Mouse (Mus musculus) erythroblast, adult 5-6 weeks (primary cell): ENCODE results near the gene Sos1. TPM values are rescaled to one million over a fixed set of nuclear protein-coding genes. Genes with fewer than 3 reads are reported as not detected.
A peak's percentile ranks its signal among the peaks of the same experiment; 100 is the strongest.

ENCODE experiments used
- ATAC-seq: replicated peaks from 2 replicates; pipeline ENCODE4 v1.8.0; 2016; ENCODE audit warnings: moderate number of reproducible peaks, mild to moderate bottlenecking, moderate TSS enrichment, inconsistent platforms; ENCODE audit not compliant: poor library complexity, low FRiP score, severe bottlenecking
- total RNA-seq, 2 experiments: library from RNA; stranded (forward) in 1 of 2; stranded (reverse) in 1 of 2; fragments of 150-400 nt in 1 of 2; fragments of 200-764, 138-1000 nt in 1 of 2; gene quantifications; 2 replicates each; pipeline versions ENCODE4 v1.2.3 to v1.2.4; 2015 to 2017; ENCODE audit warnings: low replicate concordance in 2 of 2

Gene Sos1
- total RNA-seq (2015; ENCODE audit: low replicate concordance): 6.5 and 10.7 TPM in 2 replicates
- total RNA-seq (2017; ENCODE audit: low replicate concordance): 3.9 and 4.1 TPM in 2 replicates

DNA sequence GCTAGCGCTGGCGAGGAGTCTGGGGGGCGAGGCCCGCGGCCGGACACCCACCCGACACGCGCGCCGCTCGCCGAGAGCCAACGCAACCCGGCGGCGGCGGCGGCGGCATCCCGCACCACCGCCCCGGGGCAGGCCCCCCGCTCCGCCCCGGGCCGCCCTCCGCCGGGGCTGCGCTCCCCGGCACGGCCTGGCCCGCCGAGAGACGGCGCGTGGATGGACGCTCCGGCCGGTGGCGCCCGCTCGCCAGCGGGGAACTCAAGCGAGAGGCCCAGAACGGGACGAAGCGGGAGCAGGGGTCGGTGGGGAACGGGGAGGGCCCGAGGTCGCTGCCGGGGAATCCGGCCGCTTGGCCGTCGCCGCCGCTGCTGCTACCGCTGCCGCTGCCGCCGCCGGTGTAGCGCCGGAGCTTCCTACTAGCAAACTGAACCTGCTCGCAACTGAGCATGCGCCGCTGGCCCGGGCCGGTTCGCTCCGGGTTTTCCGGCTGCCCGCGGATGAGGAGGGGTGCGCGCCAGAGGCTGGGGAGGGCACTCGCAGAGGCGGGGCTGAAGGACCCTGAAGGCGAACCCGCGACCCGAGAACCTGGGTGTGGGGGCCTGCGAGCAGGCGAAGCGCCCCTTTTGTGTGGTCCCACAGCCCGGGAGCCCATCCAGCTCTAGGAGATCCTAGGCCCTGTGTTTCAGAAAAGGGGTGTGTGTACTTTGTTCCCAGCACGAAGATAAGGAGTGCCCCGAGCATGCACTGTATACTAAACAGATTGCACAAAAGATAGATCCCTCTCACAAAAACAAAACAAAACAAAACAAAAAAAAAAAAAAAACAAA is at the start of gene Sos1:
Gene Sos1 (minus strand): TSS at position 423 of the 824 bp plus-strand sequence.
- ATAC-seq: peak; percentile 76

DNA sequence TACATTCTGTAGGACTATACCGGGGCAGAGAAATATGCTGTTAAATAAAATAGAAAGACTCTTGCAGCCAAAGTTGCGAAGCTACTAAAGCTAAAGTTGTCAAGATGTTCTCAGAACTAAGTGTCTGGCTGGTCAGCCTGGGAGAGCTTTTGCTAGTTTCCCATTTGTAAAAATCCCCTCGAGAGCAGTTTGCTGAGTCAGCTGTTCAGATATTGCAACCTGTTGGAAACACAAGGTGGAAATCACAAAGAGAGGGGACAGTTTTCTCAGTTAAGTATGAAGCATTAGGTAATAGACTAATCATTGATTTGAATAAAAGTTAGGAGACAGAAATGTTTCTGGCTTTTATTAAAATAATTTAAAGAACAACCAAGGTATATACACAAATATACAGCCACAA is 43.0 kb upstream of the Sos1 start:
- ATAC-seq: no peak

DNA sequence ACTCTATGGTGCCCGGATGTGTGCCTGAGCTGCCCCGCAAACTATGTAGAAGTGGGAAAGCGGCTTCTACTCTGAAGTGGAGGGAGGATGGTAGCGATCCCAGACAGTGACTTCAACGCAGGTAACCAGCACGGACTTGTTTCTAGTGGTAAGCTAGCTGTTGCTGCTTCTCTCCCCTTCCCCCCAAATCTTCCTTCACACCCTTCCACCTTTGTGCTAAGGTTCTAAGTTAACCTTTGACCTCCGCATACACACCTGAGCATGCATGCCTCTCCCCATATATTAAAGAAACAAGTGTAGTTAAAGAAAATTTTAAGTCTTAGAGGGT is 41.9 kb upstream of the Sos1 start:
- ATAC-seq: no peak

DNA sequence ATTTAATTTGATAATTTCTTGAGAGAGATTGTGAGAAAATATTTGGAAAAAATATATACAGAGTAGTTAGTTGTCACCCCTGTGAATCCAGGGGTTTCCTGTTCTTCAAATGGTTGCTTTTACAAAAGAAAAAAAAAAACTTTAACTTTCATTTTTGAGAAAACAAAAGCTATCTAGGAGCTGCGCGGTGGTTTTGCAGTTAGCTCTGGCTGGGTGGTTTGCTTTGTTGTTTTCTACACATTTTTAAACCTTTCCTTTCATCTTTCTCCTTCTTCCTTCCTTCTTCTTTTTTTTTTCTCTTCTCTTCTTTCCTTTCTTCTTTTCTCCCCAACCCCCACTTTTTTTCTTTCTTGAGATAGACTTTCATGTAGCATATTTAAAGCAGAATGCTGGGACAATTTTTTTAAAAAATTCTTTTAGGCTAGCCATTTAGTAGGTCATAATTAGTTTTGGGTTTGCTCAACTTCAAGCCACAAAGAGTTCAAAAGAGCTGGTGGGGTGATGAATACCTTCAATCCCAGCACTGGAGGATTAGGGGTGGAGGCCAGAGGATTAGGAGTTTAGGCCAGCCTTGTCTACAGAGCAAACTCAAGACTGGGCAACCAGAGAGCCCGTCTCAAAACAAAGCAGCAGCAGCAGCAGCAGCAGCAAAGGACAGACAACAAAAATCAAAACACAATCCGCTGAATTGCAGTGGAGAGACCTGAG is 41.4 kb upstream of the Sos1 start:
- no peak for ATAC-seq

DNA sequence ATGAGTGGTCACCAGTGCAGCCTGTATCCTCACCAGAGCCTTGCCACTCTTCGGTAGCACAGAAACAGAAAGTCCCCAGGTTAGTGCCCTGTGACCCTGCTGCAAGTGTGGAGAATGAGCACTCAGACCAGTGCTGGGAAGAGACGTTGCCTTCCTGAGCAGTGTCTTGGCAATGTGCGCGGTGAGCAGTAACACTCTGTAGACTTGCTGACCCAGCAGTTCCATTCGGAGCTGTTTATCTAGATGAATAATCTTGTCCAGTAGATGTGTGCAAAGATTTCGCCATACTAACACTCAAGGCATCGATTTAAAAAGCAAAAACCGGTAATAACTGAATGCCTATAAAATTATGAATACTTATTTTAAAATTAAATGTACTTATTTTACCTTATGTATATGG is 40.3 kb upstream of the Sos1 start:
- no peak for ATAC-seq

DNA sequence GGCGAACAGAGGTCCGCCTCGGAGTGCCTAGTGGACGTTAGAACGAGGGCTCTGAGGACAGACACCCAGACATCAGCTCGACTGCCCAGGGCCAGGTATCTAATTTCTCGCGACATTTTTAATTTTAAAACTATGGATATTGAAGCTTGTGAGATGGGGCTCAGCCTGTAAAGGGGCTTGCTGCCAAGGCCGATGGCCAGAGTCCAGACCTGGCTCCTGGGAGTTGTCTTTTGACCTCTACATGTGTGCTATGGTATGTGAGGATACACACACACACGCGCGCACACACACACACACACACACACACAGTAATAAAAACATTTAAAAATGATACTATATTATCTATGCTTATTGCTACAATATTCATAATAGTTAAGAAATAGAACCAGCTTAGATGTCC is 38.6 kb upstream of the Sos1 start:
- no peak for ATAC-seq

DNA sequence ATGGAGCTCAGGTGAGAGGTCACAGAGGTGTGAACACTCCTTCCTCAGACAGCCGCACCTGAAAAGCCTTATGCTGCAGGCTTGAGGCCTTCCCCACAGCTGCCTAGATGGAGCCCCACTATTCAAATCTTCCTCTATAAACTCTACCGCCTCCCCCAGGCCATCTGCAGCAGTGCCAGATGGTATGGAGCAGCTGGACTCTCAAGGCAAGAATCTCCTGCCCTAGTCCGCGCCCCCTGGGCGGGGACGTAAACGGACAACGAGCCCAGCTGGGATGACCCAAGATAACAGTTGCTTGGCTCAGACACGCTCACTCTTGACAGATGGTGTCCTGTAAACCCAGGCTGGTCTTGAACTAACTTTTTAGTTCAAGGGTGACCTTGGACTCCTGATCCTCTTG is 37.0 kb upstream of the Sos1 start:
- ATAC-seq: no peak

DNA sequence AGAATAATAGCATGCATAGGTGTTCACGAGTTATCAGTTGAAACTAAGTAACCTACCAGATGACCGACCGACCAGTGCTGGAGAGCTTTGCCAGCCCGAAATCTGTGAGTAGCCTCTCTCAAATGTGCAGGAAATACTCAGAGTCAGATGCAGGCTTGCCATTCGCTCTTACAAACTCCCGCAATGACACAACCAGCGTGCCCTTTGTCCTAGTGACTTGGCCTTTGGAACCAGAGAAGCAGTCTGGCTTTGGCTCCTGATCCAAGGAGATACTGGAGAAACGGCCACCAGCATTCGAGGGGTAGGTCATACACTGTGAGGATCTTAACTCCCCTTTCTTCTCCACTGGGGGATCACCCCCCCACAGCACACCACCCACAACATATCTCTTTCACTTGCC is 35.7 kb upstream of the Sos1 start:
- ATAC-seq: no peak

DNA sequence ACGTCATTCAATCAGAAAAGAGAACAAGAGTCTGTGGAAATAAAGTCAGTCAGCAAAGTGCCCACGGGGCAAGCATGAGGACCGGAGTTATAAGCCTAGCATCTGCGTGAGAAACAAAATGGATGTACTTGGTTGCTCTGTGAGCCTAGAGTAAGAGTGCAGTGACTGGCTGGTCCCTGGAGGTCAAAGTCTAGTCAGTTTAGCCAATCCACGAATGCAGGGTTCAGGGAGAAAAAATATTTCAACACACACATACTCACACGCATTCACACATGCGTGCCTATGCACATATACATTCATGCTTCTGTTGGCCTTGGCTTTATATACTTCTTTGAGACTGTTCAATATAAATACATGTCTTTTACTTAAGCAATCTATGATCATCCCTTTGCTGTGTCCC is 35.3 kb upstream of the Sos1 start:
- ATAC-seq: no peak

DNA sequence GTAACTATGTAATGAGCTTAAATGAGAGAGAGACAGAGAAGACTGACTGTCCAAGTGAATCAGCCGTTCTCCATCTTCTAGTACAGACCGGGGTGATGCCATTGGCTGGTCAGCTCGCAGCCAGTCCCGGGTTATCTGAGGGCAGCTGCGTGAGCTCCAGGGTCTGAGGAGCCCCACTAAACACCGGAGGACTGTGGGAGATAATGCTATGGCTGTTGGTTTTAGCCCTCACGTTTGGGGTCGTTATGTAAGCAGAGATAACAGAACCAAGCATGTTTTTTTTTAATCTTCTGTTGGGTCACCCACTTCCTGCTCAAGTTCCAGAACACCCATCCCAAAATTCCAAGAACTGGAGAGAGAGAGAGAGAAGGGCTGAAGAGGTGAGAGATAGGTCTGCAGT is 33.5 kb upstream of the Sos1 start:
- no peak for ATAC-seq

DNA sequence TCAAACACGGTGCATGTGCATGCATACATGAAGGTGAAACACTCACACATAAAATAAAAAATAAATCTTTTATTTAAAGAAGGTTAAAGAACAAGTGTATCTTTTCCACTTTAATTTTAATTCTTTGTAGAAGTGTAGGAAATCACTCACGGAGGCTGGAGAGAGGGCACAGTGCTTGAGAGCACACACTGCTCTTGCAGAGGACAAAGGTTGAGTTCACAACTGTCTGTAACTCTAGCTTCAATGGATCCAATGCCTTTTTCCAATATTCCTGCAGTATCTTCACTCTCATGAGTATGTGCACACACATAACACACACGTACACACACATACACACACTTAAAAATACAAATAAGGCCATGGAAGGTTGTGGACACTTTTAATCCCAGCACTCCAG is 30.2 kb upstream of the Sos1 start:
- ATAC-seq: no peak

DNA sequence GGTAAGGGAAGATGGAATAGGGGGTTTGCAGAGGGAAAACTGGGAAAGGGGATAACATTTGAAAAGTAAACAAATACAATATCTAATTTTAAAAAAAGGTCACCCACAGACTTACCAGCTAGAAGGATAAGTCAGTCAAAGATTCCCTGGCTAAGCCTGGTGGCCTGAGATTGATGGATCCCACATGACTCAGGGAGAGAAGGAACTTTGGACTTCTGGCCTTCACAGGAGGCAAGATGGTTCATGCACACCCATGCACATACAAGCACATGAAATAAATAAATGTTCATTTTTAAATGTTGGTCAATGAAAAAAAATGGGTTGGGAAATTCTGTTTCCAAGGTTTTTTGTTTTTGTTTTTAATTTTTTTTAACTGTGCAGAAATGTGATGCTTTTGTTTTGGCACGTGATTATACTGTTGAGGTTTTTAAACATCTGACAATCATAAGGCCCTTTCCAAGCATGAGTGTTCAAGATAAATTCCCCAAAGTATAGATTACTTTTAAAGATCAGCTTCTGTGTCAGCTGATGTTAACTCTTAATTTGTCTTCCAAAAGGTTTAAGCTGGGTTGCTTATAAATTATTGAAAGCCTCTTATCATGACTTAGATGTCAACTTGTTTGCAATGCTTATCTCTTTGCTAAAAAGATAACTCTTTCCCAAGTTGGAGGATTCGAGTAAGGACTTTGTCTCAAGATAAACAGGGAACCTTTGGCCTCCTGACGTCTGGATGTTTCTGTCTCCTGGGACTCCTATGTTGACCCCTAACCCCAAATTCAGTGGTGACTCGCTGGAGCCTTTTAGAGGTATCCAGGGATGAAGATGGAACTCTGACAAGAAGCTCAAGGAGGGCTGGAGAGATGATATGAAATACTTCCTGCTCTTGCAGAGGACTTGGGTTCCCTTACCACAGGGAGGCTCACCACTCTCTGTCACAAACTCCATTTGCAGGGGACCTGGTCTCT is 29.5 kb upstream of the Sos1 start:
- no peak for ATAC-seq

DNA sequence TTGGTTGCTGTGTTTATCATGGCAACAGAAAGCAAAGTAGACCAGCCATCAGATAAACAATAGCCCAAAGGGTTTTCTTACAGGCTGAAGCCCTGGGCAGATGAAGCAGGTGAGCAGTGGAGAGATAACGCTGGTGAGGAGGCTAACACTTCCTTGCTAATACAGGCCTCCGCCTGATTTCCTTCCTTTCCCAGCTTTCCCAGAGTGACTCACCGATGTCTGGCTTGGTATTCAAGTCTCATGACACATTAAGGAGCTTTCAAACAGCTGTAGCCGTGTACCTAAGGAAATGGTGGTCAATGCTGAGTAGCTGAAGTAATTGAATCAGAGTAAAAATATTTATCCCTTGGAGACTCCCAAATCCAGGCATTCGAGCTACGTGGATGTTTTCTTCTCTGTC is 25.5 kb upstream of the Sos1 start:
- ATAC-seq: no peak

DNA sequence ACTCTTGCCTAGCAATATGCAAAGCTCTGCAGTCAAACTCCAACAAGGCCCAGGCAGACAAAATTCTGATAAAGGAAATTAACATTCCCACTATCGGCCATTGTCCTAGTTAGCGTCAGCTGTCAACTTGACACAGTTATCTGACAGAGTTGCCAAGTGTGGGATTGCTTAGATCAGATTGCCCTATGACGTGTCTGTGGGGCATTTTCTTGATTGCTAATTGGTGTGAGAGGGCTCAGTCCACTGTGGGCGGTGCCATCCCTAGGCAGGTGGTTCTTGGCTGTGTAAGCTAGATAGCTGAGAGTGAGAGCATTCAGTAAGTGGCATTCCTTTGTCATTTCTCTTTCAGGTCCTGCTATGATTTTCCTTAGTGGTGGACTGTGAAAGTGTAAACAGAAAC is 25.1 kb upstream of the Sos1 start:
- ATAC-seq: no peak

DNA sequence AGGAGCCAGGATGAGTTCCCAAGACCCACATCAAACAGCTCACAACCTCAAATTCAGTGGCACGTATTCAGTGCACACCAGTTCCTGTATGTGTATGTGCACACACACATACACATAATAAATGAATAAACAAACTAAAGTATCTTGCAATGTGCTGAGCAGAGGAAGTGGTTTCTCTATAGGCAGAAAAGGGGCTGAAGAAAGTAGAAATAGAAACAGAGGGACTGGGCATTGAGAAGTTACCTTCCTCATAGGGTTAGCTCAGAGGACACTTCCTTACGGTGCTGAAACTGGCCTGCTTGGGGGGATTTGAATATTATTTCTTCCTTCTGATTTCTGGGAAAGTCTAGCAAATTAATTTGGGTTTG is 21.5 kb upstream of the Sos1 start:
- no peak for ATAC-seq

DNA sequence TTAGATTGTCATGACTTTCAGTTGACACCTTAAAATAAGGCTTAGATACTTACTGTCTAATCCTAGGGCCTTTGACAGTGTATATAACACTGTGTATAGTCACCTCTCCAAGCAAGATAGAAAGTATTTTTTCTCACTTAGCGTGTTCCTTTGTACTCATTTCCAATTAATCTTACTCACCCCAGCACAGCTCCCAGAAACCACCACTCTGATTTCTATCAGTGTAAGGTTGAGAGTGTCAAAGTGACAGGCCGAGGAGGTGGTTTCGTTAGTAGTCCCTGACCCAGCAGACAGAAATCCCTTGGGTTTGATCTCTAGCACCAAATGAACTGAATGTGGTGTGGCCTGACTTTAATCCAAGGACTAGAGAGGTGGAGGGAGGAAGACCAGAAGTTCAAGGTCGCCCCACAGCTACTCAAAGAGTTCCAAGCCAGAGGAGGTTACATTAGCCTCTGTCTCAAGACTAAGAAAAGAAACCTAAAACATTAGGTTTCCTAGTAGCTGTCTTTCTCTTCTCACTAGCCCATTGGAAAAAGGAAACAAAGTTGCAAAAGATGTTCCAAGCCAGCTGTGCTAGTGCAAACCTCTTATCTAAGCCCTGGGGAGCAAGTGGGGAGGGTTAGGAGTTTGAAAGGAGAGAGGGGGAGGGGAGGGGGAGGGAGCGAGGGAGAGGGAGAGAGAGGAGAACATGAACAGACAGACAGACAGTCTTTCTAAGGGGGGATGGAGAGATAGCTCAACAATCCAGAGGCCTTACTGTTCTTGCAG is 21.0 kb upstream of the Sos1 start:
- ATAC-seq: no peak

DNA sequence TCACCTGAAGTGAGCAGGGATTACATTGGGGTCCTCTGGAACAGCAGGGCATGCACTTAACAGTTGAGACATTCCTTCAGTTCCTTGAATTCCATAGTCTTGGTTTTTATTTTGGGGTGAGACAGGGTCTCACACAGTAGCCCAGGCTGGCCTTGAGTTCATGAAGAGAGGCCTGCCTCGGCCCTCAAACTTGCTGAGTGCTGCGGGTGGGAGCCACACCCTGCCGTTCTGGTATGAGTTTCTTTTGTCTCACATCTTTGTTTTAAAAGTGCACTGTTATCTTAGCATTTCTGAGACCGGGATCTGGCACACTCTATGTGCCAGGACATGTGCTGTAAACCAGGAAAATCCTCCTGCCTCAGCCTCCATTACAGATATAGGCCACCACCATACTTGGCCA is 19.8 kb upstream of the Sos1 start:
- no peak for ATAC-seq

DNA sequence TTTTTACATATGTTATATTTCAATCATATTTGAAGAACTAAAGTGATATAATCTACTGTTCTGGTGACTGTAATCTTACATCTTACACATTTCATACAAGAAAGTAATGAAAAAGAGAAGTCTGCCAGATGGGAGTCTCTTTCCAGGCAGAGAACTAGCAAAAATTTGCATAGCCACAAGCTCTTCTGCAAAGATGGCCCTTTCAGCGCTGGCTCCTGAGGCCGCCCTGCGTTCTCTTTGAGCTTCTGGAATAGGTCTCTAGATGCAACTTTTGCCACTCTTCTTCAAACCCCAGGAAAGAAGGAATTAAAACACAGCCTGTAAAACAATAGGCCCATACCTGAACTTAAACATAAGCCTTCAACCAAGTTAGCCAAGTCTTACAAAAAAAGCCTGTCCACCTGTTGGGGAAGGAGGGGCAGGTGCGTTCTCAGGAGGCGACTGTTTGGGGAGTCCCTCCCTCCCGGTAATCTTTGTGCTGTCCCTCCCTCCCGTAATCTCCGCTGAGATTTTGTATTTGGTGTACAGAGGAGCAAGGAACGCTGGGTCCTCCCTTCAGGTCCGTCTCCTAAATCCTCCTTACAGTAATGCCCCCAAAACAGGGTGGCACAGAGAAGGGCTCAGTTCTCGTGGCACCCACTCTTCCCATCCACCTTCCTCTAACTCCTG is 18.5 kb upstream of the Sos1 start:
- ATAC-seq: no peak

DNA sequence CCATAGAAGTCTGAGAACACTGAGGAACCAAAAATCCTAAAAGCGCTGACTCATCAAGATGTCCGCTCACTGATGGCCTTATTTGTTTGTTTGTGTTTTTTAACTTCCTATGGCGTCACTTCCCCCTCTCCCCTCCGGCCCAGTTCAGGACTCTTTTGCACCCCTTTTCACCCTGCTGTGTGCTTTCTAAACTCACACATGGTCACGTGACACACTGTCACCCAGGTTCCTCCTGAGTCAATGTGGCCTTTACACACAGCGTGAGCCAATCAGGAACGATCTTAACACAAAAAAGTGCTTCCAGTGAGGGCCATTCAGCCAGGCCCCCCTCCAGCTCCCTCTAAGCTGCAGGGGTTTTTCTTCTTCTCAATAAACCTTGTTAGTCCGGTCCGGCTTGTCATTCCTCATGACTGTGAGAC is 16.9 kb upstream of the Sos1 start:
- ATAC-seq: no peak
